Mouse (Mus musculus): ENCODE measurements around the gene Asxl2. TPM values are rescaled to one million over a fixed set of nuclear protein-coding genes. Genes with fewer than 3 reads are reported as not detected.

Gene Asxl2
- polyA plus RNA-seq, 1 experiment: 5.9 TPM

DNA sequence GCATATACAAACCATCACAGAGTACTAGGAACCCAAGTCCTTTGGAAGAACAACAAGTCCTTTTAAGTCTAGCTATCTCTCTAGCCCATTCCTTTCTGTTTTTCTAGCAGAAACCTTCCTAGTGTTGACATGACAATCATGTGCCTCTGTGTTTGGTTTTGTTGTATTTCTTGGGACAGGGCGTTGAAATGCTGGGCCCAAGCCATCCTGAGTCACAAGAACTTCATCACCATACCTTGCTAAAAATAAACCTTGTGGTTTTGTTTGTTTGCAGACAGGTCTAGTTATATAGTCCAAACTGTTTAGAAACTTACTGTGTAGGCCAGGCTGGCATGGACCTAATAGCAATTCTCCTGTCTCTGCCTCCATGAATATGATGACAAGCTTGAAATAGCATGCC lies 3.9 kb upstream of the Asxl2 start:
- Histone ChIP-seq H3K36me3 (ENCODE audit: control insufficient read depth, insufficient read depth) (peaks cover 30% of the 10 kb centered on the region), H3ac (ENCODE audit: control insufficient read depth, insufficient read length, low read depth) (no peak overlapping the region), H3K79me2 (ENCODE audit: control insufficient read depth, insufficient read depth) (peaks cover 73% of the 10 kb centered on the region), H3K4me3 (ENCODE audit: insufficient read depth, poor library complexity, severe bottlenecking) (no peak overlapping the region), H3K27me3 (ENCODE audit: control insufficient read depth, insufficient read depth, insufficient read length) (no peaks in the 10 kb centered on the region), H3K79me3 (ENCODE audit: low read depth) (peaks cover 32% of the 10 kb centered on the region)
- TF ChIP-seq FOSL1 (IDR thresholded peaks at IDR 0.05; ENCODE audit: insufficient read depth, low read length, poor library complexity, severe bottlenecking): no peak
- no peak for TF ChIP-seq CTCF (IDR thresholded peaks at IDR 0.05; ENCODE audit: control insufficient read depth, insufficient read depth, insufficient read length)
- TF ChIP-seq MYOG (IDR thresholded peaks at IDR 0.05; ENCODE audit: control insufficient read depth, extremely low read depth, insufficient read length): no peak
- TF ChIP-seq USF1 (IDR thresholded peaks at IDR 0.05; ENCODE audit: low read depth): no peak

DNA sequence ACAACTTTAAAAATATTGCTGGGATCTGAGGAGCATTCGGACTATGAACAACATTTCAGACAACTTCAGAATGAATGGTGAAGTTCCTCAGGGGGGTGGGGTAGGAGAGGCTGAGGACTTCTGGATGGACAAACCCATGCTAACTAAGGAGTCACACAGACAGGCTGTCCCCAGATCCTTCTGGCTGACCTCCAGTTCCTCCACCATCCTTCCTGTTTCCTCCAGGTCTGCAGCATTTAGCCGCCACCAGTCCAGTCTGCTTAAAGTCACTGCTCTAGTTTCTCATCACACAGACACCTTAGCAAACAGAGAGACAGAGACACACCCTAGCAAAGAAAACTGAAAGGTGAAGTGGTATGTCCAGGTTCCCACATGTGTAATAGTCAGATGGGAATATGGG lies 2.5 kb upstream of the Asxl2 start:
- Histone ChIP-seq H3K27me3 (ENCODE audit: control insufficient read depth, insufficient read depth, insufficient read length) (no peaks in the 10 kb centered on the region), H3K4me3 (ENCODE audit: insufficient read depth, poor library complexity, severe bottlenecking) (no peak overlapping the region), H3K79me3 (ENCODE audit: low read depth) (peaks cover 43% of the 10 kb centered on the region), H3ac (ENCODE audit: control insufficient read depth, insufficient read length, low read depth) (no peak overlapping the region), H3K36me3 (ENCODE audit: control insufficient read depth, insufficient read depth) (peaks cover 30% of the 10 kb centered on the region), H3K79me2 (ENCODE audit: control insufficient read depth, insufficient read depth) (peaks cover 82% of the 10 kb centered on the region)
- no peak for TF ChIP-seq FOSL1 (IDR thresholded peaks at IDR 0.05; ENCODE audit: insufficient read depth, low read length, poor library complexity, severe bottlenecking)
- no peak for TF ChIP-seq MAX (IDR thresholded peaks at IDR 0.05)

DNA sequence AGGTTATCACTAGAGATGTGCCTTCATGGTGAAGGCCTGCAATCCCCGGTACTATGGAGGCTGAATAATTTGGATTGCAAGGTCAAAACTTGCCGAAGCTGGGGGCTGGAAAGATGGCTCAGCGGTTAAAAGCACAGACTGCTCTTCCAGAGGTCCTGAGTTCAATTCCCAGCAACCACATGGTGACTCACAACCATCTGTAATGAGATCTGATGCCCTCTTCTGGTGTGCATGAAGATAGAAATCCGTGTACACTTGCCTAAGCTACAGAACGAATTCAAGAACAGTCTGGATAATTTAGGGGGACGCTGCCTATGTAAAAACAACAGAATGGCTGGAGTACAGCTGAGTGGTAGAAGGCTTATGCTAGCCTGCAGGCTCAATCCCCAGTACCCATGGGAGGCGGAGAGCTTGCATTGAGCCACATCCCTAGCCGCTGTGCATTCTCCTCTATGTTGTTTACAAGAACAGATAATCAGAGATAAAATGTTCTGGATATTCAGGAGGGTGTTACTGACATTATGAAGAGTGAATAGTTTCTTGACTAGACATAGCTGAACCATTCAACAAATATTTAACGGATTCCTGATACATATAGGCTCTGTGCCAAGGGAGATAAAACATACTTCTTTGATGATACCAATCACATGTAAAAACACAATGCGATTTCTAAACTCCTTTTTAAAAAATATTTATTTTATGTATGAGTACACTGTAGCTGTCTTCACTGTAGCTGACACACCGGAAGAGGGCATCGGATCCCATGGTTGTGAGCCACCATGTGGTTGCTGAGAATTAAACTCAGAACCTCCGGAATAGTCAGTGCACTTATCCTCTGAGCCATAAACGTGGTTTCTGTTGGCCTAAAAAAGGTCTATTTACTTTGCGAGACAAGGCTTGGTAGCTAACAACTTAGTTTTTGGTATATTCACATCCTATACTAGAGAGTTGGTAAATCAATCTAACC lies 999 bp upstream of the Asxl2 start:
- TF ChIP-seq MAX (IDR thresholded peaks at IDR 0.05): peak; percentile 69
- TF ChIP-seq FOSL1 (IDR thresholded peaks at IDR 0.05; ENCODE audit: insufficient read depth, low read length, poor library complexity, severe bottlenecking): no peak
- Histone ChIP-seq H3K27me3 (ENCODE audit: control insufficient read depth, insufficient read depth, insufficient read length) (no peaks in the 10 kb centered on the region), H3K36me3 (ENCODE audit: control insufficient read depth, insufficient read depth) (peaks cover 26% of the 10 kb centered on the region)

DNA sequence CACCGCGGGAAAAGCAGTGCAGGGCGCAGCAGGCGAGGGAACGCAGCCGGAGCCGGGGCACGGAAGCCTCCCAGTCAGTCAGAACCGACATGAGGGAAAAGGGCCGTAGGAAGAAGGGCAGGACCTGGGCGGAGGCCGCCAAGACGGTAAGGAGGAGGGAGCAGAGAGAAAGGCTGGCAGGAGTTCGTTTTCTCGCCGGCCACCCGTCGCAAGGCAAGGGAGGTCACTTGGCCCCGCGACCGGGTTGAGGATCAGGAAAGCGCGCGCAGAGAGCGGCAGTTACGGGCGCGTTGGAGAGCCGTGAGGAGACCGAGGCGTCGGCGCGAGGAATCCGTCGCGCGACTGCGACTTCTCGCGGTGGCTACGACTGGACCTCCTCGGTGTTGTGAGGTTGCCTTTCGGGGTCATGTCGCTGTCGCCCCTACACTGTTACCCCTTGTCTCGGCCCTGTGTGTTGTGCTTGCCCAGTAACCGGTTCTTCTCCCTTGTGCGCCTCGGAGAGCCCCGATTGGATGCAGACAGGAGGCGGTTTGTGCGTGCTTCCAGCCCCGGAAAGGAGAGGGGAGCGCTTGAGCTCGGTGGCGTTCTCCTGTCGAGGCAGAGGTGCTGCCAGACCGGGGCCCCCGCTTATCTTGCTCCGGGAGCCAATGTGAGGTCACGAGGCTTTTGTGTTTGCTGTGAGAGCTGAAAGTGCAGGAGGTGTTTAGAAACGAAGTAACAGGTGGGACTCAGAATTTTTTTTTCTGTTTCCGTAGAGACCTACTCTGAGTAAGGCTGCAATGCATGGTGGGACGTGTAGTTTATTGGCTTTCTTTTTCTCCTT lies 621 bp downstream of the Asxl2 start:
- Histone ChIP-seq H3ac (ENCODE audit: control insufficient read depth, insufficient read length, low read depth) (peak overlapping the region; percentile 96), H3K79me2 (ENCODE audit: control insufficient read depth, insufficient read depth) (peaks cover 88% of the 10 kb centered on the region), H3K4me3 (ENCODE audit: insufficient read depth, poor library complexity, severe bottlenecking) (peak overlapping the region; percentile 99), H3K36me3 (ENCODE audit: control insufficient read depth, insufficient read depth) (peaks cover 13% of the 10 kb centered on the region), H3K79me3 (ENCODE audit: low read depth) (peaks cover 68% of the 10 kb centered on the region), H3K27me3 (ENCODE audit: control insufficient read depth, insufficient read depth, insufficient read length) (no peaks in the 10 kb centered on the region)
- TF ChIP-seq MYOD1 (IDR thresholded peaks at IDR 0.05; ENCODE audit: control insufficient read depth, insufficient read length, low read depth) (peak; percentile 29), MYOG (IDR thresholded peaks at IDR 0.05; ENCODE audit: control insufficient read depth, extremely low read depth, insufficient read length) (no peak)

More for the DNA sequence above, 999 bp upstream of the Asxl2 start:
- Histone ChIP-seq H3ac (ENCODE audit: control insufficient read depth, insufficient read length, low read depth) (peak overlapping the region; percentile 85), H3K4me3 (ENCODE audit: insufficient read depth, poor library complexity, severe bottlenecking) (peak overlapping the region; percentile 41), H3K79me3 (ENCODE audit: low read depth) (peaks cover 53% of the 10 kb centered on the region), H3K79me2 (ENCODE audit: control insufficient read depth, insufficient read depth) (peaks cover 88% of the 10 kb centered on the region)

DNA sequence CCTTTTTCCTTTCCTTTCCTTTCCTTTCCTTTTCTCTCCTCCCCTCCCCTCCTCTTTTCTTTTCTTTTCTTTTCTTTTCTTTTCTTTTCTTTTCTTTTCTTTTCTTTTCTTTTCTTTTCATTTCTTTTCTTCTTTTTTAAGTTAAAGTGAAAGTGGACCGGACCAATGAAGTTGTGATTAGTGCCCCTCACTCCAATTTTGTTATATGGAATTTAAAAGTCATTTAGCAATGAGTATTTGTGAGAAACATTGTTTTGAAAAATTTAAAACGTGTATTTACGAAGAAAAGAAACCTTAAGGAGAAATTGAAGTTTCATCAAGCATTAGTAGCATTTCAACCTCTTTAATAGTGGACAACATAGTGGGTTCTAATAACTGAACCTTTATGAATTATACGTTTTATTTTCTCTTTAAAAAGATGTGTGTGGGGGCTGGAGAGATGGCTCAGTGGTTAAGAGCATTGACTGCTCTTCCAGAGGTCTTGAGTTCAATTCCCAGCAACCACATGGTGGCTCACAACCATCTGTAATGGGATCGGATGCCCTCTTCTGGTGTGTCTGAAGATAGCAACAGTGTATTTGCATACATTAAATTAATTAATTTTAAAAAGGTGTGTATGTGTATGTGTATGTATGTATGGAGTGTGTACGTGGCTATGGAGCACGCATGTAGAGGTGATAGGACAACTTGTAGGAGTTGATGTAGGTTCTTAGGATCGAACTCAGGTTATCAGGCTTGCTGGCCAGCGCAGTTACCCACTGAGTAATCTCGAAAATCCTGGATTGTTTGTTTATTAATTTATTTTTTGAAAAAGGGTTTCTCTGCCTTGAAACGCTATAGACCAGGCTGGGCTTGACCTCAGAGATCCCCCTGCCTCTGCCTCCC lies 1.5 kb downstream of the Asxl2 start:
- Histone ChIP-seq H3K4me3 (ENCODE audit: insufficient read depth, poor library complexity, severe bottlenecking) (peak overlapping the region; percentile 99), H3K36me3 (ENCODE audit: control insufficient read depth, insufficient read depth) (peaks cover 5% of the 10 kb centered on the region), H3K79me3 (ENCODE audit: low read depth) (peaks cover 71% of the 10 kb centered on the region), H3K79me2 (ENCODE audit: control insufficient read depth, insufficient read depth) (peaks cover 89% of the 10 kb centered on the region), H3ac (ENCODE audit: control insufficient read depth, insufficient read length, low read depth) (no peak overlapping the region), H3K27me3 (ENCODE audit: control insufficient read depth, insufficient read depth, insufficient read length) (no peaks in the 10 kb centered on the region)
- no peak for TF ChIP-seq MYOG (IDR thresholded peaks at IDR 0.05; ENCODE audit: control insufficient read depth, extremely low read depth, insufficient read length)
- no peak for TF ChIP-seq USF1 (IDR thresholded peaks at IDR 0.05; ENCODE audit: low read depth)
- TF ChIP-seq CEBPB (IDR thresholded peaks at IDR 0.05; ENCODE audit: low read depth): no peak
- TF ChIP-seq CTCF (IDR thresholded peaks at IDR 0.05; ENCODE audit: control insufficient read depth, insufficient read depth, insufficient read length): no peak
- TF ChIP-seq FOSL1 (IDR thresholded peaks at IDR 0.05; ENCODE audit: insufficient read depth, low read length, poor library complexity, severe bottlenecking): no peak
- no peak for TF ChIP-seq MAX (IDR thresholded peaks at IDR 0.05)
